Mouse (Mus musculus) liver, postnatal 0 days (tissue): ENCODE data around the gene Slc4a1ap.

Experiments
- CTCF ChIP-seq: sonication (generic); IDR thresholded peaks from 2 replicates; pipeline ENCODE4 v1.5.1; 2016; ENCODE audit warnings: antibody characterized with exemption, low read depth
- EP300 ChIP-seq: IDR thresholded peaks from 2 replicates; pipeline ENCODE4 v1.6.1; 2016; ENCODE audit warnings: antibody characterized with exemption, low read depth, mild to moderate bottlenecking

- TF ChIP-seq EP300 (no peak), CTCF (no peak)
Observed at GRCm38 (mm10) chr5:31601162-31601722, 74.4 kb downstream of the Slc4a1ap start.
